Mouse (Mus musculus): Measurements from ENCODE around the gene Iqsec1.

Iqsec1 gene

GRCm38 (mm10) chr6:90969341-90969871 is 19.1 kb downstream of the Iqsec1 start:
- DNase-seq (ENCODE audit: low read depth, low spot score): peak; percentile 29

GRCm38 (mm10) chr6:90953349-90953748 is 35.1 kb downstream of the Iqsec1 start:
- DNase-seq (ENCODE audit: low read depth, low spot score): no peak

- no peak for DNase-seq (ENCODE audit: low read depth, low spot score)
Observed at GRCm38 (mm10) chr6:90950936-90951335, 37.5 kb downstream of the Iqsec1 start.

- DNase-seq (ENCODE audit: low read depth, low spot score): peak; percentile 31
Observed at GRCm38 (mm10) chr6:90948097-90948496, 40.4 kb downstream of the Iqsec1 start.

GRCm38 (mm10) chr6:90945560-90946230 is 42.8 kb downstream of the Iqsec1 start:
- DNase-seq (ENCODE audit: low read depth, low spot score): no peak

GRCm38 (mm10) chr6:90941257-90941656 is 47.2 kb downstream of the Iqsec1 start:
- DNase-seq (ENCODE audit: low read depth, low spot score): no peak

- no peak for DNase-seq (ENCODE audit: low read depth, low spot score)
Observed at GRCm38 (mm10) chr6:90933656-90934055, 54.8 kb downstream of the Iqsec1 start.

GRCm38 (mm10) chr6:90928806-90929205 is 59.7 kb downstream of the Iqsec1 start:
- DNase-seq (ENCODE audit: low read depth, low spot score): no peak

GRCm38 (mm10) chr6:90925472-90925871 is 63.0 kb downstream of the Iqsec1 start:
- DNase-seq (ENCODE audit: low read depth, low spot score): no peak

- DNase-seq (ENCODE audit: low read depth, low spot score): no peak
Observed at GRCm38 (mm10) chr6:90924796-90925195, 63.7 kb downstream of the Iqsec1 start.

- no peak for DNase-seq (ENCODE audit: low read depth, low spot score)
Observed at GRCm38 (mm10) chr6:90924379-90924778, 64.1 kb downstream of the Iqsec1 start.

GRCm38 (mm10) chr6:90921259-90921946 is 67.1 kb downstream of the Iqsec1 start:
- no peak for DNase-seq (ENCODE audit: low read depth, low spot score)

GRCm38 (mm10) chr6:90920510-90921220 is 67.8 kb downstream of the Iqsec1 start:
- no peak for DNase-seq (ENCODE audit: low read depth, low spot score)

- no peak for DNase-seq (ENCODE audit: low read depth, low spot score)
Observed at GRCm38 (mm10) chr6:90919636-90920420, 68.7 kb downstream of the Iqsec1 start.

- no peak for DNase-seq (ENCODE audit: low read depth, low spot score)
Observed at GRCm38 (mm10) chr6:90915585-90915984, 72.9 kb downstream of the Iqsec1 start.

- DNase-seq (ENCODE audit: low read depth, low spot score): no peak
Observed at GRCm38 (mm10) chr6:90913771-90914170, 74.7 kb downstream of the Iqsec1 start.

GRCm38 (mm10) chr6:90912768-90913167 is 75.7 kb downstream of the Iqsec1 start:
- no peak for DNase-seq (ENCODE audit: low read depth, low spot score)

- no peak for DNase-seq (ENCODE audit: low read depth, low spot score)
Observed at GRCm38 (mm10) chr6:90904143-90904542, 84.3 kb downstream of the Iqsec1 start.

- DNase-seq (ENCODE audit: low read depth, low spot score): no peak
Observed at GRCm38 (mm10) chr6:90900302-90900701, 88.2 kb downstream of the Iqsec1 start.

GRCm38 (mm10) chr6:90899266-90899665 is 89.2 kb downstream of the Iqsec1 start:
- DNase-seq (ENCODE audit: low read depth, low spot score): no peak

GRCm38 (mm10) chr6:90898107-90898506 is 90.4 kb downstream of the Iqsec1 start:
- DNase-seq (ENCODE audit: low read depth, low spot score): no peak

GRCm38 (mm10) chr6:90892401-90892800 is 96.1 kb downstream of the Iqsec1 start:
- DNase-seq (ENCODE audit: low read depth, low spot score): no peak
